Mouse (Mus musculus): ENCODE results near the gene Prune2. TPM values are rescaled to one million over a fixed set of nuclear protein-coding genes. Genes with fewer than 3 reads are reported as not detected.
"Not testable (repeated sequence)": the region's sequence is repeated elsewhere in the genome, so short reads cannot be mapped to it uniquely, and the experiment has no call there.

Prune2 gene
- total RNA-seq, 2 experiments from 2014 or later: 12.0 to 19.1 TPM

DNA sequence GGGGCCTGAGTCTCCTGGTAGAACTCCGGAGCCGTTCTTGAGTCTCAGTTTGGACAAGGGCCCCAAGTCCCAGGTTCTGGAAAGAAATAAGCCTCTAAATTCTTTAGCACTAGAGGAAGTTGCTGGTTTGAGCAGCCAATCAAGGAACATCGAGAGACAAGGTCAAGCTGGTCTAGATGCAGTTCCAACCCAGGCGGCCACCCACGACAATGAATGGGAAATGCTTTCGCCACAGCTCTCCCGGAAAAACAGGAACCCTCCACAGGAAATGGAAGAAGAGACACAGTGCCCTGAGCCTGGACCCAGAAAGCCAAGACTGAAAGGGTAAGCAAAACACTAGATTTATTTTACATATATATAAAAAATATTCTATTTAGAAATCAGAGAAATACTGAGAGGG is 169.5 kb downstream of the Prune2 start:
- no peak for DNase-seq

DNA sequence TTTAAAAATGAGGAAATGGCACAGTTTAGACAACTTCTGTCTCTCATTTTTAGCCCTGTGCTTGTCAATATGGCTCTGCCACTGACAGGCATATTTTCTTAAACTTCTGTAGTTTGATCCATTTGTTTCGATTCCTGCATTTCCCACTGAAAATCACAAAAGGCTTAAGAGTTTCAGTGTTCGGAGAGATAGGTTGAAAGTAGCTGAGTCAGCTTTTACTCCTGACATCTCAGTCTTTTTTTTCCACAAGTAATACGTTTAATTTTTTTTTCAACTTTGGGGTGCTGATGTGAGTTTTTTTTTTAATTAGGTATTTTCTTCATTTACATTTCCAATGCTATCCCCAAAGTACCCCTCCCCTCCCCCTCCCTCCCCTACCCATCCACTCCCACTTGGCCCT is 174.6 kb downstream of the Prune2 start:
- no peak for DNase-seq

DNA sequence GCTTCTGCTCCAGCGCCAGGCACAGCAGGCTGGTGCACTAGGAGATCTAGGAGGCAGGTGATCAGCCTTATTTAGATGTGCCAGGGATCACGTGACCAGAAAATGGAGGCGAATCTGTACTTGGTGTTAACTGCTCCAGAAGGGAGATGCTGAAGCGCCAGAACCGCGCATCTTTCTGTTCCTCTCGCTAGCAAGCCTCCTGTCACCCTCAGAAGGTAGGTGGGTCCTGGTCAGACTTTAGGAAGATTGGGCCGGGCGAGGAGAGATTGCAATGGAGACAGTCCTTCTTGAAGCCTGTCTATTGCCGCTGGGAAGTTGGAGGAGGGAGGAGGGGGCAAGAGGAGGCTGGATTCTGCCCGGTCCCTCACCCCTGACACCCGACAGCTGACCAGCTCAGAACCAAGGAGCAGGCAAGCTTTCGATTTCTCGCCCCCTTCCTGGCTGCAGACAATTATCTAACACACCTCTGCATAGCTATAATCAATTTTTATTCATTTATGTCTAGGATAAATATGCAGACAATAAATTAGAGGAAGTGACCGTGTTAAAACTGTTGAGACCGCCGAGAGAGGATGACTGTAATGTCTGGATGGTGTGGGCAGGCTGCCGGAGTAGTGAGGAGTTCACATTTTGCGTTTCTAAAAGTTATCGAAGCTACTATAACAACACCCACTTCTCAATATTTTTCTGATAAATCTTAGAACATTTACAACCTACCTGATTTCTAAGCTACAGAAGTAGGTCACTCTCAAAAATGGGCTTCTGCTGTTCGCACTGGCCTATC is 181.0 kb downstream of the Prune2 start:
- DNase-seq: peak; percentile 15

DNA sequence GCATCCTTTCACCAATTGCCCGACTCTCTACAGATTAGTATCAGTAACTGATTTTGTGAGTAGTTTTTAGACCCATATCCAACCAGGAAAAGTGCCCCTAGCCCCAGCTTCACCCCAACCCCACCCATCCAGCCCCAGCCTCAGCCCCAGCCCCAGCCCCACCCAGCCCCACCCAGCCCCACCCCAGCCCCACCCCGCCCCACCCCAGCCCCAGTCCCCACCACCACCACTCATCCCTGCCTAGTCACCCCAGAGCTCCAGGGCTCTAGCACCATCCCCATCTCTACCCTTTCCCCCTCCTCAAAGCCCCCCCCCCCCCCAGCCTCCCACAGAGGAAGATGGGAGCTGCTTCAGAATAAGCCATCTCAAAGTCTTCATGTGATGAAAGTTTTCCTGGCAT is 181.7 kb downstream of the Prune2 start:
- no peak for DNase-seq

DNA sequence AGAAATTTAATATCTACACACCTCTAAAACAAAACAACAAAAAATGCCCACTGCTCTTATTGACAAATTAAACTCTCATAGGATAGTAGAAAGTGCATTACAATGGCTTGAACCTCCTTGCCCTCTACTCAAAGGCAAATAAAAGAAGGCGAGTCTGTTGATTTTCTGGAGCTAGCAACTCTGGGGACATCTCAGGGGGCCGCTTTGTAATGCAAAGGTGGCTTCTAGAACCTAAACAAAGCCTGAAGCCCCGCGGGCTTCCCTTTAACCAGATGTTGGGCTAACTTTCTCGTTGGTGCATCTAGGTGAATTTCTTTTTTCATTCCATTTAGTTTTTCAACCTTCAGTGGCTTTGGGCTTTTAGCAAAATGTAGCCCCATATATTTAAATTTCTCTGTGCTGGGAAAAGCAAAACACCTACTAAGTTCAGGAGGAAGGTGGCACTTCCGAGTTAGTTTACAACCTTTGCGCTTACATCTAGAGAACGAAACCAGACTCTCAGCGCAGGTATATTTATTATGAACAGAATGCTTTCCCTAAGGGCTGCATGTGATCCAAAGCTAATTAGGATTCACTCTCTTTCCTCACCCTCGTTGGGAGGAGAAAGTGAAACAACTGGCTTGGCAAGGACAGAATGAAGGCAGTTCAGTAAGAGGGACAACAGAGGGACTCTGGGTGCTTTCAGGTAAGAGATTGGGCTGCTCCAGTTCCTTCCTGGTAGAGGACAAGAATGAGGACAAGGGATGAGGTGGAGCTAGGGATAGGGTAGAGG is 182.4 kb downstream of the Prune2 start:
- DNase-seq: no peak

DNA sequence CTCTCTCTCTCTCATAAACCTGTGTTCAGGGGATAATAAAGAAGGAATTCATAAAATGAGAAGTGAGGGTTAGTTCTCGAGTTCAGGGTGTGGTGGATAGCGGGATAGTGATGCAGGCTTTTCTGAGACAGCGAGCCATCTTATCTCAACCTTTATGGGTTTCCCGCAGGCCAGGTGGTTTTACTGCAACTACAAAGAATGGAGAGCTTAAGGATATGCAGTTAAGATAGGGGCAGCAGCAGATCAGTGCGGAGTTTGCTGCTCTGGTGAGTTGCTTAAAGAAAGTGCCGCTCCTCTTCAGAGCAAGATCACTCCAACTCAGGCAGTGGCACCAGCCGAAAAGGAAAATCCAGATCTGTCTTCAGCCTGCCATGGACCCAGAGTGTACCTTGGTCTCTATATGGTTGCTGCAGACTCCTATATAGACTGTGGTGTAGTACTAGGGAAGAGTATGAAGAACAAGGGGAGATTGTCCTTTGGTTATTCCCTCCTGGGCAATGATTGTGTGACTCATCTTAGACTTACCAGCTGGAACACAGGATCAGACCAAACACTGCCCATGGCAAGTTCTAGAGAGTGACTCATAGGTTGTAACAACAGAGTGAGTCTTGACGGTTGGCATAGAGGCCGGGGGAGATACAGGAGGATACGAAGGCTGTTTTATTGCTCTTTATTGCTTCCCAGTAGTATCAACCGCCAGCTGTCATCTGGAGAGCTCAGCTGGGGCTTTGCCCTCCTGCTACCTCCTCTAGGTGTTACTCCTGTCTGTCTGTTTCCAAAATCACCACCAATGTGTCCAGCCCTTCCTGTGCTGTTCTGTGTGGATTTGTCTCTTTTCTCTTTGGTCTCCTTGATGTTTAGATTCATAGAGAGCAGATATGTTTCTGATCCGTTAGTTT is 184.3 kb downstream of the Prune2 start:
- no peak for DNase-seq

DNA sequence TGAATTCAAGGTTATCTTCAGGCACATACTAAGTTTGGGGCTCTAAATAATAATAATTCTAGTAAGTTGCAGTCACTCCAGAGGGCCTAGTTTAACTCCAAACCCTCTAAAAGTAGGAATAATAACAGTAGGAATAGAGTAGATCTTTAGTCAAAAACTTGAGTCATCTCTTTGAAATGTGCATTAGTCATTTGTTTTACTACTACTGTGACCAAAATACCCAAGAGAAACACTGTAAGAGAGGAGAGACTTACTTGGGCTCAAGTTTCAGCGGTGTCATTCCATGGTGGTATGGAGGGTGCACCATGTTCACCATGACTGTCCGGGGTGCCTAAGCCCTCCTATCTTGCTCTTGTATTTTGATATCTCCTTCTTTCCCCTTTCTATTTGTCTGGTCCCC is 187.3 kb downstream of the Prune2 start:
- no peak for DNase-seq

DNA sequence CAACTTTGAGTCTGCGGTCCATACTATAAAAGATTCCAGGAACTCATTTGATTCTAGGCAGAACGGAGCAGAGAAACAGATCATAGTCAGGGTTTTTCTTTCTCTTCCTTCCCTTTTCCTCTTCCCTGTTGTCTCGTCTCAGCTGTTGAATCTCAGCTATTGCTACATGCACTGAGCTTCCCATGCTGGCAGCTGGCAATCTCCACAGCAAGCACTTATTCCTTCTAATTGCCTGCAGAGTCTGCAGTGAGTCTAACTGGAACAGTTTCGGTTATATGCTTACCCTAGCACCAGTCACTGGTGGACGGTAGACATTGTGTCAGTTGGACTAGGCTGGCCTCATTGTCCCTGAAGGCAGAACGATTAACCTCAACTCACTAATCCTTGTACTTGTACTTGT is 188.3 kb downstream of the Prune2 start:
- DNase-seq: no peak

DNA sequence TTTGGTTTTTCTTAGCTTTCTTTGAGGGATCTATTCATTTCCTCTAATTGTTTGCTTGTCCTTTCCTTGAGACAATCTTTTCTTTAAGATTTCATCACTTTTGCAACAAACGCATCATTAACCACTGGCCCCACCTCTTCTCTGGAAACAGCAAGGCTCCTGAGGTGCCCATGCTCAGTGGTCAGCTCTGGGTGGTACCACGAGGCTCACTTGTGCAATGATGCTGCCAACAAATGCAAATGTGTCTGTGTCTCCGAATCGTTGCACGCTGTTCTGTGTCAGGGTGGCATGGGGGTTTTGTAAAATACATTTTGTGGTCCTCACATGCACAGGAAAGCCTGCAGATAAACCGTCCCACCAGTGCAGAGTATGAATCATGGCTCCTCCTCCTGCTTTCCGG is 194.1 kb downstream of the Prune2 start:
- DNase-seq: no peak

DNA sequence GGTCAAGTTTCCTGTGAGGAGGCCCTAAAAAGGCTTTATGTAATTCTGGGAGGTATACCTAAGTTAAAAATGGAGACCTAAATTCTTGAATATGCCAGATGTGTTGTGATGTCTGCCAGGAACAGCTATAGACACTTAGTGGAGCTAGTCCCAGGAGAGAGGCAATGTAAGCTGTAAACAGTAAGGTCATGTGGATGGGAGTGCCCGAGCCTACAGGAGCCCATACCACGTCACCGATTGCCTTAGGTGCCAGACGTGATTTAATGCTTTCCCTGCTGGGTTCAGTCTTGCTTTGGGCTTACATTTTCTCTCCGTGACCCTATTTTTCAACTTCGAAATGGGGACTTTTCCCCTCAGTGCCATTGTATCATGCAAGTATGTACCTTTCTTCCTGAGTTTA is 195.9 kb downstream of the Prune2 start:
- no peak for DNase-seq

DNA sequence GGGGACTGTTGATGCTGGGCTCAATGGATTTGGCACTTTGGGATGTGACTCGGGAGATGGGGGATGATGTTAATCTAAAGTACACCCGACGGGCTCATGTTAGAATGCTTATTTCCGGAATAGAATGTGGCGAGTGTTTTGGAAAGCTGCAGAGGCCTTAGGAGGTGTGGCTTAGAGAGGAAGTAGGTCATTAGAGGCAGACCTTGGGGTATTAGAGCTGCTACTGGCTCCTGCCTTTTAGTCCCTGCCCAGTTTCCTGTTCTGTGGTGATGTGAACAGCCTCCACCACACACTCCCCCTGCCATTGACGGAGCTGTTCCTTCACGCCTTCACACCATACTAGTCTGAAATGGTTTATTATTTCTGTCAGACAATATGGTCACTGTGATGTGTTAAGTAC is 196.5 kb downstream of the Prune2 start:
- no peak for DNase-seq

DNA sequence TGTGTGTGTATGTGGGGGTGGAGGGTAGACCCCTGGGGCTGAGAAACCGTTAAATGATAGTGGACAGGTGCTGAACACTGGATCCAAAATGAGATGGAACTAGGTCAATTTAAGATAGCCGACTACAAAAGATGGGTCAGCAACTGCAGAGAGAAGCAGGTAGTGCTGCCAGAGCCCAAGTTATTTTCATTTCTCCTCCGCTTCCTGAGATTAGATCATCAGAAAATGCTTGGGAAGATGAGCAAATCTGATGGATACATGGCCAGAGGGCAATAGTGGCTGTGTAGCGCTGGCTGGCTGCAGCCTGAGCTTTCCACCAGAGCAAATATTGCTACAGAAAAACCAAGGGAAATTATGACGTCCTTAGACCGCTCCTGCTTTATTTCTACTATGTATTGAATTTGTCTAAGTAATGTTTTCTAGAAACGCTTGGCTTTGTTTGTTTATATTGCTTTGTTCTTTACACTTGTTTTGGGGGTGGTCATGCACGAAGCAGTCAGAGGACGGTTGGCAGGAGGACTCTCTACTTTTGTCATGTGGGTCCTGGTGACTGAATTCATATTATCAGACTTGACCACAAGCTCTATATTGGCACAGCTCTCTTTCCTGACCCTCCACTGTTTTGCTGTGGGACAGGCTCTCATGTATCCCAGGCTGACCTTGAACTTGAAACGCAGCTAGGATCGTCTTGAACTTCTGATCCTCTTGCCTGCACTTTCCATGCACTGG is 198.2 kb downstream of the Prune2 start:
- no peak for DNase-seq

DNA sequence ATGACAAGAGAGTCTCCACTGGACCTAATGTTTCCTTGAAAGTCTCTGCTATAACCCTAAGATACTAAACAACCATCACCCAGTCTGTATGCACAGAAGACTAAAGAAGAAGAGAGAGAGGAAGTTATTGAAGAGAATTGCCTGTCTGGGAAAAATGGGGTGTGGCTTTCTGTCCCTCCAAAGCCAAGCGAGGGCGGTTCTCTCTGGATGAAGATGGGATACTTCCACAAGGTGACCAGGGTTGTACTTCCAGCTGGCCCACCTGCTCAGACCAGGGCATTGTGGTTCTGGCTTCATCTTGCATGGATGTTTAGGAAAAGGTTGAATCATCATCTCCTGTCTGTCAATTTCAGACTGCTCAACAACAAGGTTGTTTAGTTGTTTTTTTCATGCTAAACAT is 199.3 kb downstream of the Prune2 start:
- no peak for DNase-seq

DNA sequence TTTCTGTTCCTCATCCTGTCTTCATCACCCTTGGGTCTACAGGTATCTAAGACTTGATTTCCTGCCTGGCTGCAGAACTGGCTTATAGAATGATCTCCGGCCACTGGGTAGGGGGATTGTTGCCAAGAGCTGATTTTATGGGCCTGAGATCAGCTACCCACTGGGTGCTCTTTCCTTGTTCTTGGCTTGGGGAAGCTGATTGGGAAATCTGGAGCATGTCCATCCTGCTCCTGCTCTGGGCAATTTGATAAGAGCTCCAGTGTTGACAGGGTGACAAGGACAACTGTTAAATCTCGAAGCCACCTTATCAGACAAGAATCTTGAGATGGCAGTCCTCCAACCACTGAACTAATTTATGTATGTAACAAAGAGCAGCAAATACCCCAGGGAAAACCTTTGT is 203.8 kb downstream of the Prune2 start:
- peak; percentile 49 for DNase-seq

DNA sequence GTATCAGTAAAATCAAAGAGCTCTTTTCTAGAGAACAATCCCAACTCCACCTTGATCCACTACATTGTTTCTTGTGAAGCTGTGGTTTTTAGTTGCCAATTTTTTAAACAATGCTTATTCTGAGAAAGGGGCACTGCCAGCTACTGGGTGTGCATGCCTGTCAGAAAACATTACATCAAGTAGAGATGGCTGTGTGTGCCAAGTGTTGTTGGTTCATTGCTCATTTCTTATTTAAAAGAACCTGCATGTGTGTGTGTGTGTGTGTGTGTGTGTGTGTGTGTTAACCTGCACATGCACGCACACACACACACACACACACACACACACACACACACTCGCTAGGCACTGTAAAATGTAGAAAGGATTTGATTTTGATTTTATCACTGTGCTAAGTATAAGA is 204.3 kb downstream of the Prune2 start:
- DNase-seq: no peak

DNA sequence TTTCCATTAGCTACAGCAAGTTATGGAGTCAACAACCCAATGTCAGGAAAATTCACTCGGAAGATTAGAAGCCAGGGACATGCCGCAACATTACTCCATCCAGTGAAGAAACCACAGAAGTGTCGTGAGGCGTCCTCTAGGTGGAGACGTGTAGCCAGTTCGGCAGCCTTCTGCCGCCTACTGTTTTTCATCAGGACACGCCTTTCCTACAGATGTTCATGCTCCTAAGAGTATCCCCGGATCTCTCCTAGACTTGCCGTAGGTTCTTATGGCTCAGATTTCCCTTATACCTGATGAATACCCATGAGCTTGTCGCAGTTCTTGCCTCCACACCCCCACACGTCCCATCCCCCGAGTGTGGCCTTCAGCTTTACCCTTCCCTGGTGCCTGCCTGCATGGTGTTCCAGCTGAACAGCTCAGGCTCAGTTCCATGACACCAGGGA is 207.6 kb downstream of the Prune2 start:
- DNase-seq: peak; percentile 48

DNA sequence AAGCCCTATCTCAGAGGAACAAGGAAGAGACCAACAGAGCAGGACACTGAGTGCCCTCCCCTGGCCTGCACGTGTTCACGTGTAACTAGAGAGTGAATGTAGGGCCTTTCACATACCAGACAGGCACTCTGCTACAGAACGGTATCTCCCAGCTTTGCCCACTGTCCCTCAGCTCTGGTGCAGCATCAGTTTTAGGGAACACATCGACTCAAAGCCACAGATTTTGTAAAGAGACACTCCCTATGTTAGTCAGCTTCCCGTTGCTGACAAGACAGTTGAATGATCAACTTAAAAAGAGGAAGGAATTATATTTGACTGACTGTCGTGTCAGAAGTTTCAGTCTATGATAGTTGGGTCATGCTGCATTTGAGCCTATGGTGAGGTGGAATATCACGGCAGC is 210.4 kb downstream of the Prune2 start:
- DNase-seq: no peak

DNA sequence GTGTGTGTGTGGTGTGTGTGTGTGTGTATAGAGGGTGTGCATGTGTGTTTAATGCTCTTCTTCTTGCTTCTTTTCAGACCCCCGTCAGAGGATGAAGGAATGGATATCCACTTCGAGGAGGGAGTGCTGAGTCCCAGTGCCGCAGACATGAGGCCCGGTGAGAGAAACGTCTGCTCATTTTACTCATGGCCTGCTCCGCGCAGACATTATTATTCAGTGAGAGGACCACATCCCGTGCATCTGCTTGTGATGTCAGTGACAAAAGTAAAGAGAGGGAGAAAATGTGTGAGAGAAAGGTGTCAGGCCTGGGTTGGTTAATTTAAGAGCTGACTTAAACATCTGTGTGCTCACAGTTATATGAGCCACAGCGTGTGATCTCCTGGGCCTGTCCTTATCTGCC is 212.3 kb downstream of the Prune2 start:
- DNase-seq: no peak

DNA sequence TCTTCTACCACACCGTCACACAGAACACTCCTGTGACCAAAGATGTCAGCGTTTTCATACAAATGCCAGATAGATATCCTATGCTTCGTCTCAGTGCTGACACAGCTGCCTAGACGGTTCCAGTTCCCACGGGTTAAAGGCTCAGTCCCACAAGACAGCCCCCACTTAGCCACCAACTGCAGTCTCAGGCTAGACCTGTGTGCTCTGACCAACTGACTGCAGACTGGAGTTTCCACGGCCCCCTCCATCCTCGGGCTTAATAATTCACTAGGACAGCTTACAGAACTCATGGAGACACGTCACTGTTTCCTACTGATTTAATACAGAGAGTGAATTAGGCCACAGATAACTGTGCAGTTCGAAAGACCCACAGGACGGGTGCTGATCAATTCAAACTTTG is 213.8 kb downstream of the Prune2 start:
- DNase-seq: no peak

DNA sequence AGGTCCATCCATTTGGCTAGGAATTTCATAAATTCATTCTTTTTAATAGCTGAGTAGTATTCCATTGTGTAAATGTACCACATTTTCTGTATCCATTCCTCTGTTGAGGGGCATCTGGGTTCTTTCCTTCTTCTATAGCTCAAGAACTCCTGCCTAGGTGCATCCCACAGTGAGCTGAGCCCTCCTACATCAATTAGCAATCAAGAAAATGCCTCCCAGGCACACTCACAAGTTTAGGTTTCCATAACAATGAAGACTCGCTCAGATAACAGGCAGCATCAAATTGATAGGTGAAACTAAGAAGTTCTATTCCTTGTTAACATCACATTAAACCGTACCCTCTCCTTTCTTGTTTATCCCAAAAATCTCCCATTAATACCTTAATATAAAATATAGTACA is 218.6 kb downstream of the Prune2 start:
- DNase-seq: not testable (repeated sequence)

DNA sequence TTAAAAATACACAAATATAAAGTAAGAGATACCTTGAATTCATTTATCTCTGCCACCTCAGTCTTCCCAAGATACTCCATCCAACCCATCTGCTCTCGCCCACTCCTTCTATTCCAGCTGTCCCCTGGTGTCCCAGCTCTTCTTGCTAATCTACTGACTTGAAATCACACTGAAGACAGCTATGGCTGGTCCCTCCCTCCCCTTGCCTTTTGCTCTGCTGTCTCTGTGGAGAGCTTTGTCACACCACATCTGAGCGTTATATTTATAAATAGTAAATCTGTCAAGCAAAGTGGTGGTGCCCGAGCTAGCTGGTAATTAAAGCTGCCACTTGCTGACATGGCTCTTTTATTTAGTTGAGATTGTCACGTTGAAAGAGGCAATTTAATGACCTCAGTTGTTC is 224.6 kb downstream of the Prune2 start:
- no peak for DNase-seq

DNA sequence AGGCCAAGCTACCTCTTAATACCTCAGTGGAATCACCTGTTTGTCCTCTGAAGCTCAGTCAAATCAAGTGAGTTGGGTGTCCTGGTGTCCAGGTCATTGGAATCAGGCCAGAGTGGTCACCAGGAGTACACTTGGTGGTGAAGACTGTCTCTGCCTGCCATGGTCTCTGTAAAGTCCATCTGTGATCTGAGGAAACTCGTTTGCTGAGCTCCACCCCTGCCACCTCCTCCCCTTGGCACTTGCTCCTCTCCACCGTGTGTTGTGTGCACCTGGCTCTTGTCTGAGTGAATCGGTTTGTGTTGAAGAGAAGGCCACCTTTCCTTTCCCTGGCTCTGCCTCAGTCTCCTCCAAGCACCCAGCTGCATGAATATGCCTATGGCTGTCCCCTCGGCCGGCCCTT is 238.8 kb downstream of the Prune2 start:
- no peak for DNase-seq

Data from adrenal gland, postnatal 10 days (tissue).